Mouse (Mus musculus) NIH3T3 (cell line): ENCODE results near the gene Hist2h2ab.
"Not testable (repeated sequence)": the region's sequence is repeated elsewhere in the genome, so short reads cannot be mapped to it uniquely, and the experiment has no call there.

Experiments used
- DNase-seq: peaks from one replicate; pipeline ENCODE4 v3.0.0-alpha.2; 2012; ENCODE audit warnings: low read depth

Hist2h2ab gene

GRCm38 (mm10) chr3:96237904-96238511, 18.3 kb downstream of the Hist2h2ab start:
- DNase-seq, result peak; percentile 57

- DNase-seq, result not testable (repeated sequence)
Observed at GRCm38 (mm10) chr3:96238954-96239793, 19.5 kb downstream of the Hist2h2ab start, which contains the start of gene Hist2h3c2. Hist2h3c2 (minus strand) TSS chr3:96239127.

- peak; percentile 74 for DNase-seq
Observed at GRCm38 (mm10) chr3:96239949-96240798, 20.5 kb downstream of the Hist2h2ab start, which contains the start of gene Hist2h2aa2. Hist2h2aa2 (minus strand) TSS chr3:96240276.

- DNase-seq, result no peak
Observed at GRCm38 (mm10) chr3:96240799-96241197, 21.1 kb downstream of the Hist2h2ab start.

GRCm38 (mm10) chr3:96243921-96244572, 24.4 kb downstream of the Hist2h2ab start:
- DNase-seq, result peak; percentile 11

GRCm38 (mm10) chr3:96245003-96245886, 25.6 kb downstream of the Hist2h2ab start, which contains the start of gene Hist2h2aa1:
Hist2h2aa1 (plus strand) TSS chr3:96245497.
- peak; percentile 86 for DNase-seq

- DNase-seq, result not testable (repeated sequence)
Observed at GRCm38 (mm10) chr3:96246018-96246417, 26.4 kb downstream of the Hist2h2ab start.

GRCm38 (mm10) chr3:96246427-96246856, 26.8 kb downstream of the Hist2h2ab start, which contains the start of gene Hist2h3c1:
Hist2h3c1 (plus strand) TSS chr3:96246685.
- DNase-seq, result not testable (repeated sequence)

- DNase-seq, result no peak
Observed at GRCm38 (mm10) chr3:96247356-96248140, 27.9 kb downstream of the Hist2h2ab start.

- no peak for DNase-seq
Observed at GRCm38 (mm10) chr3:96248141-96249033, 28.7 kb downstream of the Hist2h2ab start.

GRCm38 (mm10) chr3:96249034-96249345, 29.3 kb downstream of the Hist2h2ab start:
- no peak for DNase-seq

GRCm38 (mm10) chr3:96250890-96251289, 31.2 kb downstream of the Hist2h2ab start:
- DNase-seq, result no peak

- DNase-seq, result no peak
Observed at GRCm38 (mm10) chr3:96251787-96252186, 32.1 kb downstream of the Hist2h2ab start.

GRCm38 (mm10) chr3:96254683-96255355, 35.2 kb downstream of the Hist2h2ab start:
- DNase-seq, result no peak

GRCm38 (mm10) chr3:96255926-96256593, 36.4 kb downstream of the Hist2h2ab start:
- no peak for DNase-seq

- no peak for DNase-seq
Observed at GRCm38 (mm10) chr3:96257190-96257589, 37.5 kb downstream of the Hist2h2ab start.

- peak; percentile 61 for DNase-seq
Observed at GRCm38 (mm10) chr3:96260220-96260619, 40.6 kb downstream of the Hist2h2ab start.
